ENCODE assay signal across 12 mouse cellular contexts in genomic region chr1:38418181-38419032, GRCm38 (mm10).
DNase-seq lines count a peak whose midpoint lies in the region; ATAC-seq lines count a peak whose summit lies in the region.
"Had no signal": no experiment of that assay in that cellular context is flagged by ENCODE, and none has a peak within 500 bp of the region (broad histone marks: within the 10 kb centered on the region; RNA-seq: fewer than 3 reads in every experiment).

No protein-coding gene starts in this region.

- peak overlapping the region; percentile 90 for H3K27ac ChIP-seq in forebrain, embryonic 13.5 days
- H3K27ac ChIP-seq in hindbrain, embryonic 15.5 days (replicated peaks): peak overlapping the region; percentile 42
- peak overlapping the region; percentile 74 for H3K27ac ChIP-seq in midbrain, embryonic 15.5 days
- H3K27ac ChIP-seq: heart, adult 2 months had no signal

- peak; percentile 79 for ATAC-seq in forebrain, embryonic 13.5 days
- no peak for ATAC-seq in hindbrain, embryonic 15.5 days (ENCODE audit: low FRiP score, low read depth)
- ATAC-seq in midbrain, embryonic 15.5 days (replicated peaks): peak; percentile 38; the same call in 1 of the 2 replicates
- ATAC-seq in monocyte, adult 5-6 weeks (replicated peaks; ENCODE audit: insufficient number of reproducible peaks, low FRiP score, low TSS enrichment, poor library complexity, severe bottlenecking): no peak

- peaks cover 36% of the 10 kb centered on the region for H3K4me1 ChIP-seq in forebrain, embryonic 13.5 days
- peaks cover 22% of the 10 kb centered on the region for H3K4me1 ChIP-seq in hindbrain, embryonic 15.5 days (replicated peaks)
- peaks cover 22% of the 10 kb centered on the region for H3K4me1 ChIP-seq in midbrain, embryonic 15.5 days

- H3K4me2 ChIP-seq in forebrain, embryonic 13.5 days: peak overlapping the region; percentile 26
- H3K4me2 ChIP-seq in hindbrain, embryonic 15.5 days: no peak overlapping the region
- no peak overlapping the region for H3K4me2 ChIP-seq in midbrain, embryonic 15.5 days

- no peaks in the 10 kb centered on the region for H3K36me3 ChIP-seq in forebrain, embryonic 13.5 days (ENCODE audit: poor library complexity, severe bottlenecking)
- H3K36me3 ChIP-seq in hindbrain, embryonic 15.5 days: no peaks in the 10 kb centered on the region
- H3K36me3 ChIP-seq in midbrain, embryonic 15.5 days (replicated peaks): no peaks in the 10 kb centered on the region

- no peak overlapping the region for H3K4me3 ChIP-seq in forebrain, embryonic 13.5 days
- no peak overlapping the region for H3K4me3 ChIP-seq in hindbrain, embryonic 15.5 days
- H3K4me3 ChIP-seq in midbrain, embryonic 15.5 days: no peak overlapping the region
- H3K4me3 ChIP-seq: heart, adult 2 months had no signal

- H3K27me3 ChIP-seq in forebrain, embryonic 13.5 days: no peaks in the 10 kb centered on the region
- H3K27me3 ChIP-seq in hindbrain, embryonic 15.5 days: no peaks in the 10 kb centered on the region
- no peaks in the 10 kb centered on the region for H3K27me3 ChIP-seq in midbrain, embryonic 15.5 days (replicated peaks)
- H3K27me3 ChIP-seq: CH12.LX had no signal

- 63% methylated on average over 12 of the region's 12 CpGs for whole genome bisulfite sequencing in forebrain, embryonic 13.5 days
- WGBS in hindbrain, embryonic 15.5 days: 48% methylated on average over 12 of the region's 12 CpGs
- WGBS in midbrain, embryonic 15.5 days: 55% methylated on average over 12 of the region's 12 CpGs

- no peak overlapping the region for H3K9ac ChIP-seq in forebrain, embryonic 13.5 days
- H3K9ac ChIP-seq in hindbrain, embryonic 15.5 days: no peak overlapping the region
- H3K9ac ChIP-seq in midbrain, embryonic 15.5 days: no peak overlapping the region

- H3K9me3 ChIP-seq in forebrain, embryonic 13.5 days (replicated peaks): no peaks in the 10 kb centered on the region
- no peaks in the 10 kb centered on the region for H3K9me3 ChIP-seq in hindbrain, embryonic 15.5 days
- no peaks in the 10 kb centered on the region for H3K9me3 ChIP-seq in midbrain, embryonic 15.5 days

- DNase-seq in layer of hippocampus, adult 18-20 months (ENCODE audit: low spot score in 2 of 2): peak; percentile 37 to 73
- DNase-seq in layer of hippocampus, postnatal 25 days (ENCODE audit: extremely low spot score in 1 of 2, low spot score in 1 of 2): no peak
- DNase-seq in kidney, adult 8-10 months: no peak
- no peak for DNase-seq in adrenal gland, adult 8-10 months
- DNase-seq: heart, adult 2 months; kidney, adult 11 months; lung, postnatal 36 days had no signal

Comparison
In these comparisons a context has a peak if more than half of its experiments do, and no peak if none do; other contexts are left out.
1. DNase-seq: peak in layer of hippocampus, adult 18-20 months (2 of 2); none in layer of hippocampus, postnatal 25 days (0 of 2), kidney, adult 8-10 months (0 of 2) and adrenal gland, adult 8-10 months (single experiment).
2. ATAC-seq: peak in forebrain, embryonic 13.5 days (single experiment) and midbrain, embryonic 15.5 days (single experiment); none in hindbrain, embryonic 15.5 days (single experiment) and monocyte, adult 5-6 weeks (single experiment).
3. Peak in every context shown above with its lines, with median percentiles within 50 percentile points of each other: H3K27ac ChIP-seq.